Mouse (Mus musculus): ENCODE measurements around the gene Ercc2.

Gene Ercc2

DNA sequence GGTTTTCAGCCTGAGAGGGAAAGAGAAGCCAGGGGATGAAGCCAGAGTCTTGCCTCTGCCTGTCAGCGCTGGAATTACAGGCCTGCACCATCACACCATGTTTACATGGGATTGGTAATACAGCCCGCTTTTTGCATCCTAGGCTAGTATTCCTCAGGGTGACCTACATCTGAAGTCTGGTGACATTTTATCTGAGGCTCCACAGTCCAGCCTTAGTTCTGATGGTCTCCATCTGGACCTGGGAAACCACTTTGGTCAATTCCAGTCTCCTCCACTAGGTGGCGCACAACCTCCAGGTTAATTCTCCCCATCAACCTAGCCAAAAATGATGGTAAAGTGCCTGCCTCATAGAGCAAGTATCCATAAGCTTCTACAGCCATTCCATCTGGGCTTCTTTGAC, 61.5 kb downstream of the Ercc2 start:
- in situ Hi-C loops (cut with MboI; ENCODE audit: low sequenced_read_pairs), result no loop called here

DNA sequence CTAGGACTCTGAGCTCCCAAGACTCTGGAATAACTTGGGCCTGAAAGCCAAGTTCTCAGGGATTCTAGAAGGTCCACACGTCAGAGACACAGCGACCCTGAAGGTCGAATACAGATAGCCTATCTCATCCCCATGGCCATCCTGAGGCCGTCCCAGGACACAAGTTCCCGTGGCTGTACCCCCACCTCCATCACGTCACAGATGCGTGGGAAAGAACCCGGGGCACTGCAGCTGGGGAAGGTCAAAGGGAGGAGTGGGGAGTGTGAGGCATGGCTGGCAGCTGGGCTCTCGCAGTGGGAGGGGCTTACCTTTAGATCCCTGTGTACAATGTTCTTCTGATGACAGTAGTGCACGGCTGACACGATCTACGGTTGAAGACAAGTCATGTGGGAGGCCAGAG, 63.0 kb downstream of the Ercc2 start:
- in situ Hi-C loops (cut with MboI; ENCODE audit: low sequenced_read_pairs), result no loop called here
